ENCODE assay signal across 14 mouse cellular contexts in genomic region chr1:156168737-156169136, GRCm38 (mm10). TPM values are rescaled to one million over a fixed set of nuclear protein-coding genes. Genes with fewer than 3 reads are reported as not detected.
A peak's percentile ranks its signal among the peaks of the same experiment; 100 is the strongest.
DNase-seq lines count a peak whose midpoint lies in the region; ATAC-seq and TF ChIP-seq lines count a peak whose summit lies in the region.
"Had no signal": no experiment of that assay in that cellular context is flagged by ENCODE, and none has a peak within 500 bp of the region (broad histone marks: within the 10 kb centered on the region; RNA-seq: fewer than 3 reads in every experiment).

No protein-coding gene starts in this region.

- peaks cover 8% of the 10 kb centered on the region; the same call in 1 of the 2 replicates for H3K9me3 ChIP-seq in heart, embryonic 13.5 days
- H3K9me3 ChIP-seq in lung, postnatal 0 days (ENCODE audit: low read length) = no peaks in the 10 kb centered on the region

- H3K27ac ChIP-seq in heart, embryonic 13.5 days (replicated peaks) = peak overlapping the region; percentile 38; the same call in 1 of the 2 replicates
- no peak overlapping the region for H3K27ac ChIP-seq in lung, postnatal 0 days (ENCODE audit: low read length)

- intact Hi-C loops in heart, postnatal 10 days (cut with DNase I) = no loop called here

- no peak overlapping the region for H3K9ac ChIP-seq in heart, embryonic 13.5 days
- no peak overlapping the region for H3K9ac ChIP-seq in lung, postnatal 0 days (replicated peaks; ENCODE audit: low read depth)
- H3K9ac ChIP-seq: forebrain, postnatal 0 days had no signal

- TF ChIP-seq EP300 in lung, postnatal 0 days (IDR thresholded peaks at IDR 0.05) = no peak

- H3K4me1 ChIP-seq in heart, embryonic 13.5 days = peaks cover 30% of the 10 kb centered on the region
- no peaks in the 10 kb centered on the region for H3K4me1 ChIP-seq in lung, postnatal 0 days (ENCODE audit: insufficient read depth, low read depth, low read length)

- H3K36me3 ChIP-seq in heart, embryonic 13.5 days = no peaks in the 10 kb centered on the region
- no peaks in the 10 kb centered on the region for H3K36me3 ChIP-seq in lung, postnatal 0 days (ENCODE audit: insufficient read depth, low read length)

- 16% methylated on average over 6 of the region's 6 CpGs for WGBS in heart, embryonic 13.5 days
- 10% methylated on average over 6 of the region's 6 CpGs for WGBS in lung, postnatal 0 days

- no peak for TF ChIP-seq CTCF in lung, postnatal 0 days (IDR thresholded peaks at IDR 0.05)

- H3K27me3 ChIP-seq in heart, embryonic 13.5 days (replicated peaks) = no peaks in the 10 kb centered on the region
- H3K27me3 ChIP-seq in lung, postnatal 0 days (replicated peaks; ENCODE audit: insufficient read depth, low read length) = no peaks in the 10 kb centered on the region
- H3K27me3 ChIP-seq: megakaryocyte, embryonic 14.5 days had no signal

- ATAC-seq in heart, embryonic 13.5 days (ENCODE audit: extremely low read depth, insufficient number of reproducible peaks, low FRiP score, low TSS enrichment) = peak; percentile 70; the same call in 1 of the 2 replicates
- ATAC-seq in lung, postnatal 0 days = peak; percentile 57
- ATAC-seq: forebrain, postnatal 0 days had no signal

- no peak for DNase-seq in heart, adult 9 months (ENCODE audit: low spot score in 2 of 2)
- DNase-seq in lung, postnatal 0 days (ENCODE audit: low spot score) = peak; percentile 69
- no peak for DNase-seq in lung, postnatal 25 days (ENCODE audit: low spot score)
- peak; percentile 21 to 29 for DNase-seq in heart, postnatal 10 days
- DNase-seq in testis, postnatal 14 days (ENCODE audit: low spot score) = peak; percentile 8
- DNase-seq in yolk sac, embryonic 10.5 days (ENCODE audit: low spot score) = no peak
- DNase-seq: adrenal gland, postnatal 25 days; forebrain, postnatal 0 days; right cerebral cortex, postnatal 14 days; thymus, postnatal 25 days had no signal

- no peak overlapping the region for H3K4me3 ChIP-seq in heart, embryonic 13.5 days
- no peak overlapping the region for H3K4me3 ChIP-seq in lung, postnatal 0 days (ENCODE audit: low read depth, low read length)
- H3K4me3 ChIP-seq: erythroblast, embryonic 14.5 days; megakaryocyte, embryonic 14.5 days had no signal

- H3K4me2 ChIP-seq in heart, embryonic 13.5 days = peak overlapping the region; percentile 19; the same call in 1 of the 2 replicates
- H3K4me2 ChIP-seq in lung, postnatal 0 days (replicated peaks; ENCODE audit: low read depth, low read length) = no peak overlapping the region

RNA-seq across cellular contexts. Expression of gene Fam163a, which starts 36.1 kb away (rescaled TPM):
- 2.0 and 2.5 TPM in 2 replicates for polyA plus RNA-seq in heart, embryonic 13.5 days (2015; fragmentation: Nextera tagmentation; extraction: Ambion mirVana)
- polyA plus RNA-seq in lung, postnatal 0 days (2015; fragmentation: Nextera tagmentation; extraction: Ambion mirVana) = 0.04 and 0.10 TPM in 2 replicates
- total RNA-seq in heart, postnatal 10 days (2021) = under 1 TPM; 0.17 TPM
- total RNA-seq: liver, adult 2 months had no signal

Comparison
In these comparisons a context has a peak if more than half of its experiments do, and no peak if none do; other contexts are left out.
1. DNase-seq: peak in lung, postnatal 0 days (single experiment), heart, postnatal 10 days (2 of 2) and testis, postnatal 14 days (single experiment); none in heart, adult 9 months (0 of 2), lung, postnatal 25 days (single experiment) and yolk sac, embryonic 10.5 days (single experiment).